Mouse (Mus musculus): Measurements from ENCODE around the gene Marc1. TPM values are rescaled to one million over a fixed set of nuclear protein-coding genes. Genes with fewer than 3 reads are reported as not detected.
A peak's percentile ranks its signal among the peaks of the same experiment; 100 is the strongest.

Gene Marc1
- polyA plus RNA-seq, 1 experiment: 0.68 TPM

GRCm38 (mm10) chr1:184837649-184838048 lies 26.5 kb upstream of the Marc1 start:
- H3K4me1 ChIP-seq (ENCODE audit: control insufficient read depth, insufficient read depth, insufficient read length, low read length): peaks cover 32% of the 10 kb centered on the region; the same call in 1 of the 2 replicates
- H3K4me3 ChIP-seq (ENCODE audit: low read depth, low read length): no peak overlapping the region
- 27% methylated on average over 4 of the region's 4 CpGs for WGBS
- no peaks in the 10 kb centered on the region for H3K27me3 ChIP-seq (ENCODE audit: control insufficient read depth, insufficient read depth, low read length)
- TF ChIP-seq CTCF (IDR thresholded peaks at IDR 0.05; ENCODE audit: extremely low read depth, insufficient read length, insufficient replicate concordance, low read depth, low read length) (no peak), POLR2A (IDR thresholded peaks at IDR 0.05; ENCODE audit: low read depth, low read length) (no peak)
- H3K36me3 ChIP-seq (ENCODE audit: control insufficient read depth, insufficient read depth, low read length): peaks cover 56% of the 10 kb centered on the region
- H3K27ac ChIP-seq (ENCODE audit: insufficient read depth, low read depth, low read length): peak overlapping the region; percentile 96

GRCm38 (mm10) chr1:184836350-184836749 lies 25.2 kb upstream of the Marc1 start:
- H3K36me3 ChIP-seq (ENCODE audit: control insufficient read depth, insufficient read depth, low read length): peaks cover 66% of the 10 kb centered on the region

DNA sequence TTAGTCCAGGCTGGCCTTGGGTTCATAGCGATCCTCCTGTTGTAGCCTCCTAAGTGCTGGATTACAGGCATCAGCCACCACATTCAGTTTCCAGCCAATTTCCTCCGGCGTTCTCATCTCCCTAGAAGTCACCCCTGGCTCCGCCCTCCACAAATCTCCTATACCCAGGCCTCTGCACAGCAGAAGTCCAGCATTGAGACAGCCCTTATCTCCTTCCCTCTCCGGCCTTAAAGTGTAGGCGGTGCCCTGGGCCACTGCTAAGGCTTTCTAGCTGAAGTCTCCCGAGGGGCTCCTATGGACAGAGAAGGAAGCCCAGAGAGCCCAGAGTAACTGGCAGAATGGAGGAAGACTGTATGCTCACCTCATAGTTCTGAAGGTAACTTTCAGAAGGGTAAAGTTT lies 22.4 kb upstream of the Marc1 start:
- H3K4me1 ChIP-seq (ENCODE audit: control insufficient read depth, insufficient read depth, insufficient read length, low read length): peaks cover 28% of the 10 kb centered on the region; the same call in 1 of the 2 replicates
- H3K27me3 ChIP-seq (ENCODE audit: control insufficient read depth, insufficient read depth, low read length): no peaks in the 10 kb centered on the region
- TF ChIP-seq POLR2A (IDR thresholded peaks at IDR 0.05; ENCODE audit: low read depth, low read length) (no peak), CTCF (IDR thresholded peaks at IDR 0.05; ENCODE audit: extremely low read depth, insufficient read length, insufficient replicate concordance, low read depth, low read length) (no peak)
- peaks cover 67% of the 10 kb centered on the region for H3K36me3 ChIP-seq (ENCODE audit: control insufficient read depth, insufficient read depth, low read length)
- H3K27ac ChIP-seq (ENCODE audit: insufficient read depth, low read depth, low read length): no peak overlapping the region
- H3K4me3 ChIP-seq (ENCODE audit: low read depth, low read length): no peak overlapping the region
- WGBS: 83% methylated on average over 7 of the region's 7 CpGs

More at GRCm38 (mm10) chr1:184836350-184836749, 25.2 kb upstream of the Marc1 start:
- Histone ChIP-seq H3K27ac (ENCODE audit: insufficient read depth, low read depth, low read length) (peak overlapping the region; percentile 58), H3K27me3 (ENCODE audit: control insufficient read depth, insufficient read depth, low read length) (no peaks in the 10 kb centered on the region), H3K4me3 (ENCODE audit: low read depth, low read length) (no peak overlapping the region), H3K4me1 (ENCODE audit: control insufficient read depth, insufficient read depth, insufficient read length, low read length) (peaks cover 32% of the 10 kb centered on the region; the same call in 1 of the 2 replicates)
- TF ChIP-seq POLR2A (IDR thresholded peaks at IDR 0.05; ENCODE audit: low read depth, low read length): no peak
- no peak for TF ChIP-seq CTCF (IDR thresholded peaks at IDR 0.05; ENCODE audit: extremely low read depth, insufficient read length, insufficient replicate concordance, low read depth, low read length)
- WGBS: 70% methylated on average over 5 of the region's 5 CpGs

DNA sequence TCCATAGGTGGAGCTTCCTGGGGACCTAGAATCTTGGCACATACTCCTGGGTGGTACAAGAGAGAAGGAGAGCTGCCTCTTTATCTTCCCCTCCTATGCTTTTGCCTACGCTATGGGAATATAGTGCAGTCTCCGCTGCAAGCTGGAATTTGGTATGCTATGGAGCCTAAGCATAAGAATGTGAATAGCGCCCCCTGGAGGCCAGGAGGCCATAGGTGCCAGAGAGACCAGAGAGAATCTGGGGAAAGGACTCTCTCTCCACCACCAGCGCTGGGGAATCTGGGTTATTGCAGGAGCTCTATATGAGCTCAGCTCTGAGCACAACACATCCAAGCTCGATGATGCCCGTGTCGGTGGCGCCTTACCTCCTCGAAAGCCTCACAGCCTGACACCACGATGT lies 21.1 kb upstream of the Marc1 start:
- TF ChIP-seq POLR2A (IDR thresholded peaks at IDR 0.05; ENCODE audit: low read depth, low read length) (no peak), CTCF (IDR thresholded peaks at IDR 0.05; ENCODE audit: extremely low read depth, insufficient read length, insufficient replicate concordance, low read depth, low read length) (peak; percentile 68; the same call in 1 of the 2 replicates)
- Histone ChIP-seq H3K27me3 (ENCODE audit: control insufficient read depth, insufficient read depth, low read length) (no peaks in the 10 kb centered on the region), H3K4me3 (ENCODE audit: low read depth, low read length) (no peak overlapping the region), H3K27ac (ENCODE audit: insufficient read depth, low read depth, low read length) (no peak overlapping the region), H3K36me3 (ENCODE audit: control insufficient read depth, insufficient read depth, low read length) (peaks cover 67% of the 10 kb centered on the region), H3K4me1 (ENCODE audit: control insufficient read depth, insufficient read depth, insufficient read length, low read length) (peaks cover 22% of the 10 kb centered on the region; the same call in 1 of the 2 replicates)
- WGBS: 85% methylated on average over 10 of the region's 10 CpGs

DNA sequence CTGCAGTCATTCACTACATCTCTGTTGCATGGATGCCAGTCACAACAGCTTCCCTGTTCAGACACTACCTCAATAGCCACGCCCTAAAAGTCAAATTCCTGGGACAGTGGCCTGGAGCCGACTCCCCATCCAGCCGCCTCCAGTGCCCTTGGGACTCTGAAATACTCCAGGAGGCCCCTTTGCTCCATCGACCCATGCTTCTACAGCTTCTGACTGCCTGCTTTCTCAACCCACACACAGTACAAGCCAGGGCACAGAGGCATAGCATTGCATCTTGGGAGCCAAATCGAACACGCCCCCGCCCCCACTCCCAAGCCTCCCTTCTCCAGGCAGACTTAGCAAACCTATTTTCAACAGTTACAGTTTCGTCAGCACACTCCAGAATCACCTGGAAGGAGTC lies 18.8 kb upstream of the Marc1 start:
- no peaks in the 10 kb centered on the region for H3K27me3 ChIP-seq (ENCODE audit: control insufficient read depth, insufficient read depth, low read length)
- no peak overlapping the region for H3K27ac ChIP-seq (ENCODE audit: insufficient read depth, low read depth, low read length)
- TF ChIP-seq POLR2A (IDR thresholded peaks at IDR 0.05; ENCODE audit: low read depth, low read length) (no peak), CTCF (IDR thresholded peaks at IDR 0.05; ENCODE audit: extremely low read depth, insufficient read length, insufficient replicate concordance, low read depth, low read length) (no peak)
- no peak overlapping the region for H3K4me3 ChIP-seq (ENCODE audit: low read depth, low read length)
- WGBS: 50% methylated on average over 8 of the region's 8 CpGs
- peaks cover 17% of the 10 kb centered on the region for H3K4me1 ChIP-seq (ENCODE audit: control insufficient read depth, insufficient read depth, insufficient read length, low read length)
- peaks cover 57% of the 10 kb centered on the region for H3K36me3 ChIP-seq (ENCODE audit: control insufficient read depth, insufficient read depth, low read length)

GRCm38 (mm10) chr1:184827175-184827701 lies 16.1 kb upstream of the Marc1 start:
- Histone ChIP-seq H3K36me3 (ENCODE audit: control insufficient read depth, insufficient read depth, low read length) (peaks cover 46% of the 10 kb centered on the region), H3K4me1 (ENCODE audit: control insufficient read depth, insufficient read depth, insufficient read length, low read length) (peaks cover 20% of the 10 kb centered on the region), H3K27ac (ENCODE audit: insufficient read depth, low read depth, low read length) (peak overlapping the region; percentile 95), H3K27me3 (ENCODE audit: control insufficient read depth, insufficient read depth, low read length) (no peaks in the 10 kb centered on the region), H3K4me3 (ENCODE audit: low read depth, low read length) (peak overlapping the region; percentile 51)
- TF ChIP-seq POLR2A (IDR thresholded peaks at IDR 0.05; ENCODE audit: low read depth, low read length) (no peak), CTCF (IDR thresholded peaks at IDR 0.05; ENCODE audit: extremely low read depth, insufficient read length, insufficient replicate concordance, low read depth, low read length) (no peak)
- 27% methylated on average over 23 of the region's 23 CpGs for WGBS

GRCm38 (mm10) chr1:184825093-184825492 lies 14.0 kb upstream of the Marc1 start:
- TF ChIP-seq CTCF (IDR thresholded peaks at IDR 0.05; ENCODE audit: extremely low read depth, insufficient read length, insufficient replicate concordance, low read depth, low read length) (peak; percentile 66; the same call in 1 of the 2 replicates), POLR2A (IDR thresholded peaks at IDR 0.05; ENCODE audit: low read depth, low read length) (no peak)
- Histone ChIP-seq H3K36me3 (ENCODE audit: control insufficient read depth, insufficient read depth, low read length) (peaks cover 41% of the 10 kb centered on the region), H3K27me3 (ENCODE audit: control insufficient read depth, insufficient read depth, low read length) (no peaks in the 10 kb centered on the region), H3K4me3 (ENCODE audit: low read depth, low read length) (no peak overlapping the region), H3K27ac (ENCODE audit: insufficient read depth, low read depth, low read length) (0 out of 2 replicates have a peak overlapping the region, but pooled peaks have one; percentile 26), H3K4me1 (ENCODE audit: control insufficient read depth, insufficient read depth, insufficient read length, low read length) (peaks cover 17% of the 10 kb centered on the region)
- WGBS: 24% methylated on average over 11 of the region's 11 CpGs
